Mouse (Mus musculus): ENCODE results near the gene Kbtbd13. TPM values are rescaled to one million over a fixed set of nuclear protein-coding genes. Genes with fewer than 3 reads are reported as not detected.

The Kbtbd13 gene
- total and polyA plus RNA-seq, 3 experiments, result not detected

DNA sequence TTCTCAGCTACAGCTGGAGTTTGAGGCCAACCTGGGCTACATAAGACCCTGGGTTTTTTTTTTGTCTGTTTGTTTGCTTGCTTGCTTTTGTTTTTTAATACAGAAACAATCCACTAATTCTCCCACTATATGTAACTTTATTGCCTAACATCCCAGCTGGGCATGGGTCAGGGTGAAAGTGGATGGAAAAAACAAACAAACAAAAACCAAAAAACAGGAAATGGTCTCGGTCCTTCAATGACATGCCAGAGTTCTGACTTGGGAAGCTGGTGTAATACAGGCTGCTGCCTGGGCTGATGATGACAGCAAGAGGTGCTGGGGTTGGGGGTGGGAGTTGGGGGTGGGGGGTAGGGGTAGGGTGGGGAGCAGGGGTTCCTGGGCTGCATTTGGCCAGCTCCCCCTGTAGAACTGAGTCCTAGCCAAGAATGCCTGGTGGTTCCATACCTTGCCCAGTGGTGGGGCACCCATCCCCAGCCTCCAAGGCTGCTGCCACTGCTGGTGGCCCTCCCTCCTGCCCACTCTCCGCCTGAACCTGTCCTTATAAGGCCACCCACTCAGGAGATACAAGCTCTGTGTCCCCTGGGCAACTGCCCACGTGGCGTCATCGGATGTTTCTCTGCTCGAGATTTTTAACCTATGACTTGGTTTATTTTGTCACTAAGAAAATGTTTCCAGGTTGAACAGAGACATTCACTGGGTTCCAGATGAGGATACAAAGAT is 9.3 kb downstream of the Kbtbd13 start:
- H3K27ac ChIP-seq (ENCODE audit: control insufficient read depth, low read depth, low read length), result no peak overlapping the region
- no peaks in the 10 kb centered on the region for H3K4me1 ChIP-seq (ENCODE audit: control insufficient read depth in 1 of 2, insufficient read depth in 2 of 2, low read length in 2 of 2)
- H3K27me3 ChIP-seq (ENCODE audit: control insufficient read depth in 1 of 2, insufficient read depth in 2 of 2, low read length in 2 of 2), result no peaks in the 10 kb centered on the region
- H3K79me2 ChIP-seq (ENCODE audit: control insufficient read depth, insufficient read depth, low read length, poor library complexity), result no peaks in the 10 kb centered on the region
- no peak overlapping the region for H3K4me3 ChIP-seq (ENCODE audit: control insufficient read depth in 1 of 2, insufficient read depth in 1 of 2, low read depth in 2 of 2, low read length in 2 of 2)
- no peak for DNase-seq (ENCODE audit: low read depth, low spot score)
- no peaks in the 10 kb centered on the region for H3K9me3 ChIP-seq (replicated peaks; ENCODE audit: insufficient read depth, low read length)
- TF ChIP-seq TAL1 (IDR thresholded peaks at IDR 0.05; ENCODE audit: low read length), result no peak
- TF ChIP-seq ZC3H11A (IDR thresholded peaks at IDR 0.05; ENCODE audit: low read depth, low read length), result no peak
- TF ChIP-seq MXI1 (IDR thresholded peaks at IDR 0.05; ENCODE audit: low read depth, low read length), result no peak
- no peak for TF ChIP-seq MAZ (IDR thresholded peaks at IDR 0.05; ENCODE audit: low read depth, low read length)
- no peak for TF ChIP-seq NRF1 (IDR thresholded peaks at IDR 0.05; ENCODE audit: insufficient read depth, low read depth, low read length, poor library complexity, severe bottlenecking)
- TF ChIP-seq POLR2A (IDR thresholded peaks at IDR 0.05; ENCODE audit: control insufficient read depth in 1 of 2, insufficient read depth in 1 of 2, low read depth in 1 of 2, low read length in 2 of 2, poor library complexity in 1 of 2), result no peak
- no peak for TF ChIP-seq USF1 (IDR thresholded peaks at IDR 0.05; ENCODE audit: low read depth, low read length)
- no peak for TF ChIP-seq MEF2A (IDR thresholded peaks at IDR 0.05; ENCODE audit: extremely low read depth, insufficient replicate concordance, low read depth, low read length, poor library complexity, severe bottlenecking)
- TF ChIP-seq SMC3 (IDR thresholded peaks at IDR 0.05; ENCODE audit: low read depth, low read length), result no peak
- TF ChIP-seq ZMIZ1 (IDR thresholded peaks at IDR 0.05; ENCODE audit: low read depth, low read length), result no peak
- no peak for TF ChIP-seq CTCF (IDR thresholded peaks at IDR 0.05 in 2 of 3, conservative IDR thresholded peaks at IDR 0.05 in 1 of 3; ENCODE audit: control insufficient read depth in 1 of 3, insufficient read depth in 1 of 3, low read depth in 2 of 3, low read length in 3 of 3, poor library complexity in 1 of 3, severe bottlenecking in 1 of 3)
- no peak for TF ChIP-seq UBTF (IDR thresholded peaks at IDR 0.05; ENCODE audit: borderline replicate concordance, insufficient read depth, low read depth, low read length)
- TF ChIP-seq GABPA (IDR thresholded peaks at IDR 0.05; ENCODE audit: low read depth, low read length), result no peak
- TF ChIP-seq ETS1 (IDR thresholded peaks at IDR 0.05; ENCODE audit: low read depth, low read length), result no peak
- TF ChIP-seq POLR2AphosphoS2 (IDR thresholded peaks at IDR 0.05; ENCODE audit: low read length), result no peak
- TF ChIP-seq ZNF384 (IDR thresholded peaks at IDR 0.05; ENCODE audit: low read depth, low read length), result no peak
- TF ChIP-seq USF2 (IDR thresholded peaks at IDR 0.05; ENCODE audit: borderline replicate concordance in 1 of 2, insufficient read depth in 1 of 2, low read depth in 1 of 2, low read length in 2 of 2), result no peak
- no peak for TF ChIP-seq EP300 (IDR thresholded peaks at IDR 0.05; ENCODE audit: low read depth in 1 of 2, low read length in 2 of 2)
- no peaks in the 10 kb centered on the region for H3K36me3 ChIP-seq (ENCODE audit: control insufficient read depth in 1 of 2, insufficient read depth in 2 of 2, low read length in 2 of 2)
- no peak overlapping the region for H3K9ac ChIP-seq (ENCODE audit: control insufficient read depth, low read depth, low read length, poor library complexity, severe bottlenecking)

DNA sequence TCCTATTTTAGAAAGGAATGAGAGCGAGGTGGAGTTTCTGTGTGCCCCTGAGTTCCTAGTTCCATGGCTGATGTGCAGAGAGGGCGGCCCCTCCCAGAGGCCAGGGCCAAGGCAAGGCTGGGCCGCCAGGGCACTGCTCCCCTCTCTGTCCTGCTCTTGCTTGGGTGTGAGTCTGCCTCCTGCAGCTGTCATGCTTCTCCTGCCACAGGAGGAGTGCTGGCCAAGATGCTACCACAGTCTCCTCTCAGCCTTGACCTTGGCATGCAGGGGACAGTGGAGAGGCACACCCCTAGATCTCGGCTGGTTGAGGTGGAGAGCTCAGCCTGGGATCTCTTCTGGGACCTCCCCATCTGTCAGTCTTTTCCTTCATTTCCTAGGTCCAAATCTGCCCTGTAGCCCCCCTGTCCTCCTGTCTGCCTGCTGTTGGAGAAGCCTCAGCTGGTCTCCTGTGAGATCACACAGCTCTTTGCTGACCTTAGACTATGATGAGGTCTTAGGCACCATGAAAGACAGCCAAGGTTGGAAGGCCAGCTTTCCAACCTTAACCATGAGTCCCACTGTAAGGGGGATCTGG is 10.3 kb downstream of the Kbtbd13 start:
- no peaks in the 10 kb centered on the region for H3K9me3 ChIP-seq (replicated peaks; ENCODE audit: insufficient read depth, low read length)
- H3K4me3 ChIP-seq (ENCODE audit: control insufficient read depth in 1 of 2, insufficient read depth in 1 of 2, low read depth in 2 of 2, low read length in 2 of 2), result no peak overlapping the region
- H3K27ac ChIP-seq (ENCODE audit: control insufficient read depth, low read depth, low read length), result no peak overlapping the region
- H3K4me1 ChIP-seq (ENCODE audit: control insufficient read depth in 1 of 2, insufficient read depth in 2 of 2, low read length in 2 of 2), result no peaks in the 10 kb centered on the region
- H3K9ac ChIP-seq (ENCODE audit: control insufficient read depth, low read depth, low read length, poor library complexity, severe bottlenecking), result no peak overlapping the region
- no peaks in the 10 kb centered on the region for H3K36me3 ChIP-seq (ENCODE audit: control insufficient read depth in 1 of 2, insufficient read depth in 2 of 2, low read length in 2 of 2)
- no peaks in the 10 kb centered on the region for H3K79me2 ChIP-seq (ENCODE audit: control insufficient read depth, insufficient read depth, low read length, poor library complexity)
- TF ChIP-seq MYB (IDR thresholded peaks at IDR 0.05; ENCODE audit: low read depth, low read length), result no peak
- no peak for TF ChIP-seq MXI1 (IDR thresholded peaks at IDR 0.05; ENCODE audit: low read depth, low read length)
- no peak for TF ChIP-seq MEF2A (IDR thresholded peaks at IDR 0.05; ENCODE audit: extremely low read depth, insufficient replicate concordance, low read depth, low read length, poor library complexity, severe bottlenecking)
- H3K27me3 ChIP-seq (ENCODE audit: control insufficient read depth in 1 of 2, insufficient read depth in 2 of 2, low read length in 2 of 2), result no peaks in the 10 kb centered on the region
- DNase-seq (ENCODE audit: low read depth, low spot score), result no peak

All from MEL (cell line).